Mouse (Mus musculus): ENCODE measurements at regions not wholly inside any gene's neighbourhood (a gene's known extent, or its start where the extent isn't known, plus 50 kb on each side); places are given as distances from the start of the nearest gene placed in this dataset.
"Not testable (repeated sequence)": the region's sequence is repeated elsewhere in the genome, so short reads cannot be mapped to it uniquely, and the experiment has no call there.

DNA sequence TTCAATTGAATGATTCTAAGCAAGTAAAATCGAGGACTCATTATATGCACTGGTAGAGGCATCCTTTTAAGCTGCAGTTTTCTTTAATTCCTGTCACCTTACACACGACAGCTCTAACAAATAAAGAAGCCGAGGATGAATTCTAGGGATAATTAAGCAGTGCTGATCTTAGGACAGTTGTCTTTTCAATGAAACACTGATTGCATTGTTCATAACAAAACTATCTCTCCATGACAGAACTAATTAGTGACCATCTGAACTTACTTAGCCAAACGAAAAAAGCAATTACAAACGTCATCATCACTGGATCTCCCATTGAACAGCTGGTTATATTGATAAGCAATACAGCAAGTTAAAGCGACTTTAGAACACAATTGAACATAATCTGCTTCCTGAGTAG is 1579.7 kb upstream of the G6pd2 start:
- no peak for DNase-seq

DNA sequence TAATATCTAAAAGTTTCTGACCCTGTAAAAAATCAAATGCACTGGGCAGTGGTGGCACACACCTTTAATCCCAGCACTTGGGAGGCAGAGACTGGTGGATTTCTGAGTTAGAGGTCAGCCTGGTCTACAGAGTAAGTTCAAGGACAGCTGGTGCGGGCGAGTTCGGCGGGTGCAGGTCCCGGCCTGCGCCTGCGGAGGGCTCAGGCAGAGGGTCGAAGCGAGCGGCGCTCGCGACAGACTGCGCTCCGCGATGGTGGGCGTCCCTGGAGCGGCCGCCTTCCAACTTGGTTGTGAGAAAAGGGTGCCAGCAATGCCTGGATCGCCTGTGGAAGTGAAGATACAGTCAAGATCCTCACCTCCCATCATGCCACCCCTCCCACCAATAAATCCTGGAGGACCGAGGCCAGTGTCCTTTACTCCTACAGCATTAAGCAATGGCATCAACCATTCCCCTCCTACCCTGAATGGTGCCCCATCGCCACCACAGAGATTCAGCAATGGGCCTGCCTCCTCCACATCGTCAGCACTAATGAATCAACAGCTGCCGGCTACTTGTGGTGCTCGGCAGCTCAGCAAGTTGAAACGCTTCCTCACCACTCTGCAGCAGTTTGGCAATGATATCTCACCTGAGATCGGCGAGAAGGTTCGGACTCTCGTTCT is 1577.3 kb upstream of the G6pd2 start:
- not testable (repeated sequence) for DNase-seq

DNA sequence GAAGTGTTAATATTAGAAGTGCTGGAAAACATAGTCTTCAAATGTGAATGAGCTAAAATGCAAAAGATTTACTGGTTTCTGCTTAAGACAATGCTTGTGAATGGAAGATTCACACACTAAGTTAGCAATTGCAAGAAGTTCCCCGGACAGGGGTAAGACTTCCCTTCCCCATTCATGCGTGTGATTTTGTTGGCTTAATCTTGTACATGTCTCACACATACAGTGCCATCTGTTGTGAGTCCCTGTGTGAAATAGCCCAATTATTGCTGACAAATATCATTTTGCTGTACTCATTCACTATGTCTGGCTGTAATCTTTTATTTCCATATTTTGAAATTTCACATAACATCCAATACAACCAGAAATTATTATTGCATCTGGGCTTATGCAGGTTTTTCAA is 1564.4 kb upstream of the G6pd2 start:
- DNase-seq = peak; percentile 59 to 79

DNA sequence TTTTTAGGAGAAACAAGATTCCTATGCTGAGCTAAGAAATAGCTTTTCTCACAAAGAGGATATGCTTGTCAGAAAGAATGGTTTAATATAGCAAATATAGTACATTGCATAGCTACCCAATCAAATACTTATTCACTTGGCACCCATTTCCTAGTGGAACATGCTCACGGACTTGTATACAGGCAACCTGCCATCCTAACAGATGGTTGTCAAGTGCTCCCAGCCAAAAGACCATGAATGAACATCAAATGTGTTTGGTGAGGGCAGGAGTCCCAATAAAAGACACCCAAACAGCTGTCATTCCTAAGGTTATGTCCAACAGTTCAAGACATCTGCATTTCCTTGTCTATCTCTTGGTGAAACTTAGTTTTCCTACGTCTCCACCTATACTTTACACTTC is 1531.9 kb upstream of the G6pd2 start:
- DNase-seq = peak; percentile 81 to 92
